In genomic region chr1:187910718-187911117, GRCm38 (mm10) we compare ENCODE assay signal across 9 mouse cellular contexts.
A peak's percentile ranks its signal among the peaks of the same experiment; 100 is the strongest.
DNase-seq lines count a peak whose midpoint lies in the region; ATAC-seq and TF ChIP-seq lines count a peak whose summit lies in the region.
"Had no signal": no experiment of that assay in that cellular context is flagged by ENCODE, and none has a peak within 500 bp of the region (broad histone marks: within the 10 kb centered on the region; RNA-seq: fewer than 3 reads in every experiment).

No protein-coding gene starts in this region.

- peak; percentile 93 for ATAC-seq in heart, postnatal 0 days (ENCODE audit: insufficient read depth, low read depth)
- ATAC-seq: forebrain, postnatal 0 days had no signal

- TF ChIP-seq CTCF in heart, postnatal 0 days (IDR thresholded peaks at IDR 0.05; ENCODE audit: low read depth) = no peak

- H3K4me1 ChIP-seq in heart, postnatal 0 days (ENCODE audit: control insufficient read depth, insufficient read depth) = peaks cover 21% of the 10 kb centered on the region

- no peaks in the 10 kb centered on the region for H3K27me3 ChIP-seq in heart, postnatal 0 days (ENCODE audit: control insufficient read depth, insufficient read depth, low read length)

- peak; percentile 77 for TF ChIP-seq EP300 in heart, postnatal 0 days (IDR thresholded peaks at IDR 0.05; ENCODE audit: low read depth)

- WGBS in heart, postnatal 0 days = 19% methylated on average over 7 of the region's 7 CpGs

- peak overlapping the region; percentile 46 for H3K4me2 ChIP-seq in heart, postnatal 0 days (ENCODE audit: low read depth, low read length)

- H3K4me3 ChIP-seq in heart, postnatal 0 days (ENCODE audit: low read depth, low read length) = peak overlapping the region; percentile 2; the same call in 1 of the 2 replicates

- no peaks in the 10 kb centered on the region for H3K36me3 ChIP-seq in heart, postnatal 0 days (replicated peaks; ENCODE audit: control insufficient read depth, insufficient read depth, low read length)

- H3K9ac ChIP-seq in heart, postnatal 0 days (replicated peaks; ENCODE audit: low read depth, low read length) = no peak overlapping the region
- H3K9ac ChIP-seq: forebrain, postnatal 0 days had no signal

- no peaks in the 10 kb centered on the region for H3K9me3 ChIP-seq in heart, postnatal 0 days (replicated peaks; ENCODE audit: control insufficient read depth, low read length)

- H3K27ac ChIP-seq in heart, postnatal 0 days (ENCODE audit: low read depth) = peak overlapping the region; percentile 95

- DNase-seq in adipocyte (ENCODE audit: low spot score) = peak; percentile 46
- DNase-seq in adrenal gland, postnatal 36 days = peak; percentile 73 to 81
- DNase-seq in heart, postnatal 0 days (ENCODE audit: low spot score) = peak; percentile 88
- peak; percentile 13 to 17 for DNase-seq in right cerebral cortex, adult 2 months (ENCODE audit: low spot score in 2 of 2)
- DNase-seq in retina, postnatal 1 day = no peak
- DNase-seq in cerebellum, postnatal 4 days (ENCODE audit: low spot score in 2 of 2) = no peak
- no peak for DNase-seq in spleen, adult 12 weeks (ENCODE audit: low spot score)
- DNase-seq: cerebellum, postnatal 14 days; forebrain, postnatal 0 days had no signal

Comparison
In these comparisons a context has a peak if more than half of its experiments do, and no peak if none do; other contexts are left out.
1. DNase-seq: peak in adipocyte (single experiment), adrenal gland, postnatal 36 days (2 of 2), heart, postnatal 0 days (single experiment) and right cerebral cortex, adult 2 months (2 of 2); none in retina, postnatal 1 day (single experiment), cerebellum, postnatal 4 days (0 of 2) and spleen, adult 12 weeks (single experiment).